Mouse (Mus musculus) thymus, postnatal 10 days (tissue): ENCODE measurements at regions not wholly inside any gene's neighbourhood (a gene's known extent, or its start where the extent isn't known, plus 50 kb on each side); places are given as distances from the start of the nearest gene placed in this dataset.

Source experiments
- DNase-seq, 2 experiments: peaks; one replicate each; pipeline ENCODE4 v3.0.0; 2021; ENCODE audit warnings: low spot score in 2 of 2

- no peak for DNase-seq
Measured at GRCm38 (mm10) chr7:136083571-136084342, 367.6 kb upstream of the Mki67 start.

- no peak for DNase-seq
Measured at GRCm38 (mm10) chr7:136088785-136089184, 372.6 kb upstream of the Mki67 start.

GRCm38 (mm10) chr7:136094681-136095360 is 378.7 kb upstream of the Mki67 start:
- DNase-seq = no peak

- DNase-seq = no peak
Measured at GRCm38 (mm10) chr7:136104021-136104420, 387.9 kb upstream of the Mki67 start.

- no peak for DNase-seq
Measured at GRCm38 (mm10) chr7:136112163-136112562, 396.0 kb upstream of the Mki67 start.

GRCm38 (mm10) chr7:136120930-136121329 is 404.8 kb upstream of the Mki67 start:
- DNase-seq = no peak

GRCm38 (mm10) chr7:136121406-136121805 is 405.2 kb upstream of the Mki67 start:
- DNase-seq = no peak

GRCm38 (mm10) chr7:136124786-136125185 is 408.6 kb upstream of the Mki67 start:
- no peak for DNase-seq

GRCm38 (mm10) chr7:136126393-136126792 is 410.2 kb upstream of the Mki67 start:
- no peak for DNase-seq

GRCm38 (mm10) chr7:136127576-136127975 is 411.4 kb upstream of the Mki67 start:
- DNase-seq = no peak

- no peak for DNase-seq
Measured at GRCm38 (mm10) chr7:136129721-136130123, 413.6 kb upstream of the Mki67 start.

GRCm38 (mm10) chr7:136130666-136131239 is 414.6 kb upstream of the Mki67 start:
- DNase-seq = no peak

GRCm38 (mm10) chr7:136132976-136133375 is 416.8 kb upstream of the Mki67 start:
- no peak for DNase-seq

GRCm38 (mm10) chr7:136136666-136137065 is 420.5 kb upstream of the Mki67 start:
- no peak for DNase-seq

GRCm38 (mm10) chr7:136137341-136137740 is 421.2 kb upstream of the Mki67 start:
- no peak for DNase-seq

- no peak for DNase-seq
Measured at GRCm38 (mm10) chr7:136137831-136138602, 421.9 kb upstream of the Mki67 start.

- DNase-seq = peak in 1 of 2 experiments; percentile 19
Measured at GRCm38 (mm10) chr7:136142832-136143231, 426.7 kb upstream of the Mki67 start.

- DNase-seq = no peak
Measured at GRCm38 (mm10) chr7:136150196-136150595, 434.0 kb upstream of the Mki67 start.

- no peak for DNase-seq
Measured at GRCm38 (mm10) chr7:136151301-136151930, 435.3 kb upstream of the Mki67 start.

GRCm38 (mm10) chr7:136152470-136152869 is 436.3 kb upstream of the Mki67 start:
- DNase-seq = peak in 1 of 2 experiments; percentile 36

- no peak for DNase-seq
Measured at GRCm38 (mm10) chr7:136153621-136154020, 437.5 kb upstream of the Mki67 start.

- no peak for DNase-seq
Measured at GRCm38 (mm10) chr7:136159136-136159535, 443.0 kb upstream of the Mki67 start.
